Mouse (Mus musculus) ES-E14 (cell line): Measurements from ENCODE around the gene Gm17364.

Experiments
- CHD2 ChIP-seq: IDR thresholded peaks from 2 replicates; pipeline ENCODE4 v1.6.1; 2014; ENCODE audit warnings: mild to moderate bottlenecking, low read depth, low read length, inconsistent platforms
- MAFK ChIP-seq: IDR thresholded peaks from 2 replicates; pipeline ENCODE4 v1.6.1; 2014; ENCODE audit warnings: mild to moderate bottlenecking, low read depth, low read length, inconsistent platforms; ENCODE audit not compliant: insufficient read depth
- ZNF384 ChIP-seq: IDR thresholded peaks from 2 replicates; pipeline ENCODE4 v1.6.1; 2012; ENCODE audit warnings: low read depth, low read length, inconsistent platforms

DNA sequence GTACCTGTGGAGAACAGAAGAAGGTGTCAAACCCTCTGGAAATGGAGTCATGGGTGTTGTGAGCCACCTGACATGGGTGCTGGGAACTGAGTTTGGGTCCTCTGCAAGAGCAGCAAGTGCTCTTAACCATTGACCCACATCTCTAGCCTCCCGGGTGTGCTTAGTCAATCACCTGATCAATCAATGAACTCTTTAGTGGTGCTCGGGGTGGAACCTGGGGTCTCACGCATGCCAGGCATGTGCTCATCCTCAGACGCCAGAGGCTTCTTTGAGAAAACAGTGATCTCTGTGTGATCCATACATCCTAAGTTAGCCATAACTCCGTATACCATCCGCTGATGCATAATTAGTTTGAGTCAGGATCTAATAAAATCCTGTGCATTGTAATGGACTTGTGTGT, 38.6 kb downstream of the Gm17364 start:
- TF ChIP-seq CHD2 (no peak), ZNF384 (no peak), MAFK (no peak)
